Mouse (Mus musculus) cerebellum, adult 11-12 months (tissue): ENCODE measurements around the gene Gm49322.
"Not testable (repeated sequence)": the region's sequence is repeated elsewhere in the genome, so short reads cannot be mapped to it uniquely, and the experiment has no call there.

Source experiments
- DNase-seq: peaks from one replicate; pipeline ENCODE4 v3.0.0; 2022

Gene Gm49322

GRCm38 (mm10) chr10:80605721-80606120, at the start of gene Gm49322:
TSS of gene Gm49322 (plus strand) at chr10:80606021.
- not testable (repeated sequence) for DNase-seq

GRCm38 (mm10) chr10:80557346-80557965, 48.4 kb upstream of the Gm49322 start:
- peak; percentile 72 for DNase-seq

DNA sequence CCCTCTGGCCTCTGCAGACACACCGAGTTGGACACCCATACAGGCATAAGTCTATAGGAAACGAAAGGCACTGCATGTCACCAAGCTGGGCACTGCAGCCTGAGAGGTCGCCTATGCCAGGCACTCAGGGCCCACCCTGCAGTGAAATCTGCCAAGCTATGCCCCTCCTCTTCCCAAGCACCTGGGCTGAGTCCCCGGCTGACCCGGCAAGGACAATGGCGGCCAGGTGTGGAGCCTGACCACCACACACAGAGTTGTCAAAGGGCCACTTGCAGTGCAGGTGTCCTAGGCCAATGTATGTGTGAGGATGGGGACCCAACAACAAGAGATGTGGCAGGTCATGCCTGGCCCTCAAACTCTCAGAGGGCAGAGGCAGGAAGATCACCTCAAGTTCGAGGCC, 46.4 kb upstream of the Gm49322 start:
- DNase-seq = peak; percentile 51

GRCm38 (mm10) chr10:80560621-80561020, 45.2 kb upstream of the Gm49322 start:
- no peak for DNase-seq

DNA sequence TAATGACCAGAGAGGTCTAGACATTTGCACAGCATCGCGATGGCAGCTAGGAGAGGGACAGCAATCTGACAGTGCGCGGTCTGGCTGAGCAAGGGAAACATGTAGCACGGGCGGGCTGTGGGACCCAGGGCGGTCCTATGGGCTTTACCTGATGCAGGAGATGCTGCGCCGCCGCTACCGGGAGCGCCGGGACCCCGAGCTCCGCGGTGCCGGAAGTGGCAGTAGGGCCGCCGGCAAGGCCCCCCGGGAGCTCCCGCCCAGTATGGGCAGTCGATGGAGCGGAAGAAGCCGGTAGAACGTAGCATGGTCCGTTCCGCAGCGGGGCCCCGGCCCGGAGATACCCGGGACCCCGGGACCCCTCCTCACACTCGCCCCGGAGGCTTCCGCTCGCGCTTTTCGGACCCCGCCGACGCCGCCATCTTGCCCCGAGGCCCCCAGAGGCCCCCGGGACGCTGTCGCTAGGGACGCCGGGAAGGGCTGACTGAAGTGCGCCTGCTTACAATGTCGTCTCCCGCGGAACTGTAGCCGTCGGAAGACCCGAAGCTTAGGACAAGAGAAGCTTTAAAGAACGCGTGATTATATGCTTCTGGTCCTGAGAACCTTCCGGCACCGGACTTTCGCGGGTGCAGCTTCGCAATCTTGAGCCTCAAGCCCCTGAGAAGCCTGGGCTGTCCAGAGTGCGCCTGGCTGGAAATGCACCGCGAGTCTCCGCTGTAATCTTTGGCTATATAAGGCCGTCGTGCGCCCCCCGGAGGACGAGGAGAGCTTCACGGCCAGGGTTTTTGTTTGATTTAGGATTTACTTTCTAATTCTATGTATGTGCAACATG, 44.5 kb upstream of the Gm49322 start, which contains the start of gene Rexo1:
Gene Rexo1, minus strand, starts transcription at position 445 of the 829 bp plus-strand sequence.
- peak; percentile 89 for DNase-seq

GRCm38 (mm10) chr10:80566375-80567092, 39.3 kb upstream of the Gm49322 start:
- DNase-seq = peak; percentile 84

DNA sequence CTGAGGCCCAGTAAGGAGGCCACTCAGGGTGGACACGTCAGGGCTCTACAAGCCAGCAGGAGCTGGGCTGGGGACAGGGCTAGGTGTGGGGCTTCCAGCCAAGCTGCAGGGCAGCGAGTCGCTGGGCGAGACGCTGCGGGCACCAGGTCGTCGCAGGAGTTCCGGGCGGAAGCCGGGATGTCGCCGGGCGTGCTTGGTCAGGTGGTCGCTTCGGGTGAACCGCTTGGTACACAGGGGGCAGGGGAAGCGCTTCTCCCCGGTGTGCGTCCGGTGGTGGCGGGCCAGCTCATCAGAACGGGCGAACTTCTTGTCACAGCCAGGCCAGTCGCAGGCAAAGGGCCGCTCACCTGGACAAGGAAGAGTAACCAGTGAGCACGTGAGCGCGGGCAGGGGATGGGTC, 36.9 kb upstream of the Gm49322 start:
- no peak for DNase-seq

DNA sequence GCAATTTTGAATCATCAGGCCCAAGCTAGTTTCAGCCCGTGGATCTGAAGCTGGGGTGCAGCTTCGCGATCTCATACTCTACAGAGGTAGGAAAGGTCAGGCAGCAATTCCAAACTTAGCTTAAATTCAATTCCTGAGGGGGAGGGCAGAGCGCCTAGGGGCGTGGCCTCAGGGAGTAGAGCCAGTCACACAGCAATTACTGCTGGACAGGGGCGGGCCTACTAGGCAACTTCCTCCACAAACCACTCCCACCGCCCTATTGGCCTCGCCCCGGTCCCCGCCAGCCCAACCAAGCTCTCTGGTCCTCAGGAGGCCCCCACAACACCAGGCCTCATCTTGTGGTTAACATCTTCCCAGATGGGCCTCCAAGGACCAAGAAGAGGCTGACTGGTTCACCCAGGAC, 36.2 kb upstream of the Gm49322 start:
- no peak for DNase-seq

DNA sequence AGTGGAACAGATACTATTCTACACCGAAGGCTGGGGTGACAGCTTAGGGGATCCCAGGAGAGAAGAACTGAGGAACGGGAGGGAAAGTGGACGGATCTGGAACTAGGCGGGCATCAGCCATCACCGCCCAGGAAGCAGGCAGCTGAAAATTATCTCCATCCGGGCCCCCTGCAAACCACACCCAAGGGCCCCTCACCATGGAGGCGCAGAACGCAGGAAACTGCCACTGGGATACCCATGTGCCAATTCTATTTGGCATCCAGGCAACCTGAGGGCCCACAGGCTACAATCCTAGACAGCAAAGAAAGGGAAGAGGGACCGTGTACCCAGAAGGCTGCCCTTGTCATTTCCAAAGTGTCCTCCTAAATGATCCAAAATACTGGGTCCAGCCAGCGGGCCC, 35.4 kb upstream of the Gm49322 start:
- no peak for DNase-seq

- DNase-seq = peak; percentile 75
Observed at GRCm38 (mm10) chr10:80570871-80571836, 34.7 kb upstream of the Gm49322 start.

DNA sequence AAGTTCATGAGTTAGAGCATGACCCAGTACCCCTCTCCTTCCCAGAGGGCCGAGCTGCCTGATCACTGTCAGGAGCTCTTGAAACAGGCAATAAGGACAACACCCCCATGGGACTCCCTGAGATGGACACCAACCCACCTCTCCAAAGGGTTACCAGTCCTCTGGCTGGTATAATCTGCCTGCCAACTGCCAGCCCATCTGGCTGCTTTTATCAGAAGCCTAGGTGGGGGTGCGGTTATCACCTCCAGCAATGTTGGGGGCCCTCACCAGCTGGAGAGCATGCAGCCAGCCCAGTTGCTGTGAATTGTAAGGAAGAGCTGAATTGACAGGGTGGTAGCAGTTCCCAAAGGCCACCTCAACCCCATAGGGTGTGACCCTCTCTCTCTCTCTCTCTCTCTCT, 33.3 kb upstream of the Gm49322 start:
- DNase-seq = no peak

- DNase-seq = no peak
Observed at GRCm38 (mm10) chr10:80573944-80574343, 31.9 kb upstream of the Gm49322 start.

DNA sequence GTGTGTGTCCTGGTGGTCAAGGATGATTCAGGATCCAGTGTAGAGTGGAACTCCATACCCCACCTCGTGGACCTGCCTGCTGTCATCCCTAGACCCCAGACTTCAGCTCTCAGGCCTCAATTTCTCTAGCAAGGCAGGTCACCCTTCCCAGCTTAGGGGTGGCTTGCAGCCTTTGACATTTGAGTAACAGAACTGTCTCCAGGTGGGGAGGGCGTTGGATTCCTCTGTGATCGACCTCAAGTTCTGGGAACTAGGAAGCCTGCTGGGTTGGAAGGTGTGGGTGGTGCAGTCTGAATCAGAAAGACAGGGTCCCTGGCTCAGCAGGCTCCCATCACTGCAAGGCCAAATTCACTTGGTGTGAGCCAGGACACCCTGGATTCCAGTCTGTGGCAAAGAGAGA, 30.9 kb upstream of the Gm49322 start:
- no peak for DNase-seq

GRCm38 (mm10) chr10:80575925-80576324, 29.9 kb upstream of the Gm49322 start:
- peak; percentile 41 for DNase-seq

GRCm38 (mm10) chr10:80576351-80577194, 29.2 kb upstream of the Gm49322 start:
- peak; percentile 80 for DNase-seq

- peak; percentile 92 for DNase-seq
Observed at GRCm38 (mm10) chr10:80577195-80578130, 28.4 kb upstream of the Gm49322 start, which contains the start of gene Klf16. TSS of gene Klf16 (minus strand) at chr10:80577321.

- DNase-seq = peak; percentile 81
Observed at GRCm38 (mm10) chr10:80578131-80578750, 27.6 kb upstream of the Gm49322 start.

GRCm38 (mm10) chr10:80578911-80579310, 26.9 kb upstream of the Gm49322 start:
- peak; percentile 74 for DNase-seq

DNA sequence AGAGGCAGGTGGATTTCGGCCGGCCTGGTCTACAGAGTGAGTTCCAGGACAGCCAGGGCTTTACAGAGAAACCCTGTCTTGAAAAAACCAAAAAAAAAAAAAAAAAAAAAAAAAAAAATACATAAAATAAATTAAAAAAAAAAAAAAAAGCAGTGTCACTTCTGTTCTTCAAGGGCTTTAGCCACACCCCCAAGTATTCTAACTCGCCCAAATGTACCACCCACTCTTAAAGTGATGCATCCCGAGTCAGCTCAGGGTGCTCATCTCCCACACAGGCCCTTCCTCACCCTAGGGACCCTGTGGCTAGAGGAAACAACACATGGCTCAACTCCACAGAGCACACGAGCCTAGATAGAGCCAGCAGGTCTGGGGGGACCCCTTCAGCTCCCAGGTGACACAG, 22.8 kb upstream of the Gm49322 start:
- no peak for DNase-seq

DNA sequence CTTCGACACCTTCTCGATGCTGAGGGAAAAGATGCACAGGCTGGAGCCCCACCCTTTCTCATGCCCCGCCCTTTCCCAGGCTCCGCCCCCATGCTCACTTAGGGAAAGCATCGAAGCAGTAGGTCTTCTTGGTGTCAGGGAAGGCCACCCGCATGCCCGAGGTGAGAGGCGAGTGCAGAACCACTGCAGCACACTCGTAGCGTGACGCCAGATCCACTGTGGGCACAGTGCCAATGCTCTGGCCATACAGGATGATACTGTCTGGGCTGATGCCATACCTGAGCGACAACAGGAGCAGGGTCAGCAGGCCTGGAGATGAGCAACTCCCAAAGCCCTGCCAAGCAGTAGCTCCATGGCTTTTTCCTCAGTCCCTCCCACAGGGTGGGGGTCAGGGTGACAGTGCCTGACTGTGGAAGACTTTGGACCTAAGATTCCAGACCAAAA, 21.8 kb upstream of the Gm49322 start:
- no peak for DNase-seq
